Mouse (Mus musculus) sigmoid colon, adult 10 weeks (tissue): ENCODE results near the gene Pqbp1. TPM values are rescaled to one million over a fixed set of nuclear protein-coding genes. Genes with fewer than 3 reads are reported as not detected.

Experiments used
- polyA plus RNA-seq: library from polyadenylated mRNA; stranded (reverse); fragments of 350-450 nt; fragmentation: Illumina TruSeq; extraction: RNeasy Lipid Tissue Mini Kit (QIAGEN cat#74804); gene quantifications from one replicate; pipeline ENCODE4 v1.2.3, GENCODE M21; 2014; ENCODE audit warnings: low read depth, low replicate concordance

Pqbp1 gene
- 10.1 TPM for polyA plus RNA-seq

DNA sequence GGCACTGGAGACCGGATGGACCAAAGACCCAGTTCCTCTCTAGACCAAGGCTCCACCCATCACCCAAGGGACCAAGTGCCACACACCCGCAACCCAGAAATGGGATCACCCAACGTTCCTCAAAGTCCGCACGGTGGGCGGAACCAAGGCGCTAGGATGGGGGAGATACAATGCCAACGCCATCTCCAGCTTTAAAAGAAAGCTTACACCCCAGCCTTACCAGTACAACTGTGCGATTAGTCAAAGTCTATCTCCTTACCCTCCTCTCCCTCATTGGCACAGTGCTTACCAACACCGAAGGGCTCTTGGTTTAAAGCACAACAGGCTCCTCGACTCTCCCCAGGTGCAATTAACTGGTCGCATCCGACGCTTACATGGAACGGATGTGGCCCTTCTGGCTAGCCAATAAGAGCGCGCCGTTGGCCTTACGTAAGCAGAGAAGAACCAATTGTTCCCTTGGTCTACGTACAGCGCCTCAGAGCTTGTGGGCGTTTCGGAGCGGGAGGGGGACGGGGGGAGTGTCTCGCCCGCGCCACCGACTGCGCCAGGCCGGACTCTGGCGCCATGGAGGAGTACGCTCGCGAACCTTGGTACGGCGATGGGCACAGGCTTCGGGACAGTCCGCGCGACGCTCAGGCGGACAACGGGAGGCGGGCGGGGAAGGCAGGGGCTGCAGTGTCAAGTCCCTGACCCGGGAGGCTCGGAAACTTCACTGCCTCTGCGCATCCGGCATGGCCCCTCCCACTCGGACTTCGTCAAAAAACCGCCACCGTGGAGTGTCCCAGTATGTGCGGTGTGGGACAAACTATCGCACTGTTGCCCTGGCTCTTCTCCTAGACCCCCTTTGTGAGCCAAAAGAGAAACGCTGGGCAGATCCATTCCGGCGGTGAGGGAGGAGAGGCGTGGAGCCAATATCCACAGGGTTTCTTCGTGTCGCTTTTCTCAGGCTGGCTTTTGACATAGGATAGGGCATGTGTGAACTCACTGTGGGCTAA lies at the start of gene Pqbp1, which contains the start of gene Timm17b:
Gene Pqbp1, minus strand, starts transcription at position 390 of the 995 bp plus-strand sequence.
Gene Timm17b, plus strand, starts transcription at position 478 of the 995 bp plus-strand sequence.

DNA sequence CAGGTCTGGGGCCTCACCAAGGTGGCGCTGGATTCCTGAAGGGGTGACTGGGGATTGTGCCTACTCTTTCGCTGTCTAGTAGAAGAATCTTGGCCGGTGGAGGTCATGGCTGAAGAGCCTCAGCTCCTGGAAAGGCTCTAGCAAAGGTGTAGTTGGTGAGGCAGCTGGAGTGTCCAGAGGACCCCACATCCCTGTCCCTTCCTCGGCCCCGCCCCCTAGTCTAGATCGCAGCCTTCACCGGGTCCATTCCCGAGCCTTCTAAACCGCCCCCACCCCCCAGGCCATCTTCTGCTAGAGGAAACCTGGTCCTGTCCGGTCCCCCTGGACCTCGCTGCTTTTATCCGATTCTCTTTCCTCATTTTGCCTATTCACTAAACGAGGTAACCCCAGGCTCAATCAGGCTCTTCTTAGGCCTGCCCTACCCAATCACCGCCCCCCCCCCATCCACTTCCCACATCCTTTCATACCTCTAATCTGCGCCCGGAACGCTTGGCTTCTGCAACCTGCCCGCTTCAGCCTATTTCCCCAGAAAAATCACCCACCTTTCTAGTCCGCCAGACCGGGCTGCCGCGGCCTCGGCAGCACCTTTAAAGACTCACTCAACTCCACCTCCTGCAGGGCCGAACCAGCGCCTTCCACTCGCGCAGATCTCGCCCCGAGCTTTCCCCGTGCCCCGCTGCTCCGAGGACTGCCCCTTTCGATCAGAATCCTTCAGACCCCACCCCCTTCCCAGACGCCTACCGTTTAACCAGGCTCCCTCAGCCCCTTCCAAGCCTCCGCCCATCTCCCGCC lies 48.2 kb upstream of the Pqbp1 start, which contains the start of gene Hdac6:
Gene Hdac6, minus strand, starts transcription at position 782 of the 792 bp plus-strand sequence.

DNA sequence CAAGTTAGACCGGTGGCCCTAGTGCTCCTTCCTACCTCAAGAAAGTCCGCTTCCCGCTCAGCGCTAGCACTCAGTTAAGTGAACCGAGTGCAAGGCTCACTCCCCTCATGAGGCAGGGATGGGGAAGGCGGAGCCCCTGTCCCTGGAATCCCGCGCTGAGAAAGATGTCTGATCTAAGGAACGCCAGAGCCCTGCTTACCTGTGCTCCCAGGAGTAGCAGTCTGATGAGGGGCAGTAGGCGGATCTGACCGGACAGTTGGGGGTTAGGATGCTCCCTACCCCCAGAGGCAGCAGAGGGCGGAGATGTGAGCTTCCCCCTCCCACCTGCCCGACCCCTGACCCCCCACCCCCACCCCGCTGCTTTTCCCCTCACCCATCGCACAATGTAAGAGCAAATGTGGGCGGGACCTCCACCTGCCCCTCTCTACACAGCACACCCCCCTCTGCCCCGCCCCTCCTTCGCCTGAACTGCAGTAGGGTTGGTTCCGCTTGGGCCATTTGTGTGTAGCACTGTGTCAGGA lies 29.3 kb upstream of the Pqbp1 start, which contains the start of gene Eras:
Gene Eras, minus strand, starts transcription at position 338 of the 521 bp plus-strand sequence.

GRCm38 (mm10) chrX:7919601-7920383 lies 20.7 kb upstream of the Pqbp1 start, which contains the start of gene Pcsk1n:
TSS of gene Pcsk1n (plus strand) at chrX:7919822.

GRCm38 (mm10) chrX:7909242-7909641 lies 10.2 kb upstream of the Pqbp1 start, which contains the start of gene Gm10490:
TSS of gene Gm10490 (plus strand) at chrX:7909542.

GRCm38 (mm10) chrX:7907735-7908134 lies 8.7 kb upstream of the Pqbp1 start, which contains the start of gene Gm10491:
TSS of gene Gm10491 (minus strand) at chrX:7907835.

DNA sequence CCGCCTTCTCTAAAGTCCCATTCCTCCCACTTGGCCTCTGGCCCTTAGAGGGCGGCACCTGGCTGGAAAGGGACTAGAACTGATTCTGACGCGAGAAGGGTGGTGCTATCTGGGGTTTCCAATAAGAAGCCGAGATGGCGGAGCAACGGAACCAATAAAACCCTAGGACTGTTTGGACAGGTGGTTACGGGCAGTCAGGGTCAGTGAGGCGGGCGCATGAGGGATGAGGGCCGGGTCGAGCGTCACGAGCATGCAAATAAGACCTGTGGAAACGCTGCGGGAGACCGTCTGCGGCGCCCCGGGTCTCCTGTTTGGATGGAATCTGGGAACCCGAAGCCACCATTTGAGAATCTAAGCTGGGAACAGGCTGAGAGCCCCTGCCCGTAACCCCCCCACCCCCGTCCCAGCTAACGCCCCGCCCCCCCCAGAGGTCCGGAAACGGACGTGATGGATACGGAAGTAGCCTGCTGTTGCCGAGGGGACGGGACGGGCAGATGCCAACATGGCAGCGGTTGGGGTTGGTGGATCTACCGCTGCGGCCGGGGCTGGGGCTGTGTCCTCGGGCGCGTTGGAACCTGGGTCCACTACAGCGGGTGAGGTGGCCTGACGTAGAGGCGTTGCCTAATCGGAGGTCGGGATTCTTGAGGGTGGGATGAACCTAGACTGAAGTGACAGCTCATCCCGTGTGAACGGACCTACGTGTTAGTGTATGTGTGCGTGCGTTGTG lies 15.1 kb downstream of the Pqbp1 start, which contains the start of gene Slc35a2:
Gene Slc35a2, plus strand, starts transcription at position 188 of the 727 bp plus-strand sequence.

DNA sequence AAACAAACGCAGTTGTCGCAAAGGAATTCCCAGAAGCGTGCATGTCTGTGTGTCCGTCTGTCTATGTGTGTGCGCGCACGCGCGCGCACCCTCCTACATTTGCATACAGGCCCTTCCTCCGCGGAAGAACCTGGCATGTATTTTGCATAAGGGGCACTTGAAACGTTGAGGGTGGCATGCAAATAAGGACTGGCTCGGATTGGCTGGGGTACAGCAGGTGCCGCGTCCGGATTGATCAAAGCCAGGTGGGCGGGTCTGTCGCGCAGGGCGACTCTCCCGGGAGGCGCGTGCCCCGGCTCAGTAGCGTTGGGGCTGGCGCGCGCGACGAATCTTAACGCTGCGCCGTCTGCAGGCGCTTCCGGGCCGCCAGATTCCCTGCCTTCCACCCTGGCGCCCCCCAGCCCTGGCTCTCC lies 21.1 kb downstream of the Pqbp1 start, which contains the start of gene Pim2:
Gene Pim2, plus strand, starts transcription at position 256 of the 413 bp plus-strand sequence.

Other genes with a start within 250 kb of the Pqbp1 start
- gene Prickle3, start 242.0 kb downstream of the Pqbp1 start, polyA plus RNA-seq = 19.0 TPM
- gene Plp2, start 227.9 kb downstream of the Pqbp1 start, polyA plus RNA-seq = 187 TPM
- gene Magix, start 218.0 kb downstream of the Pqbp1 start, polyA plus RNA-seq = 0.60 TPM
- 42.6 TPM for gene Gpkow, start 202.1 kb downstream of the Pqbp1 start, polyA plus RNA-seq
- gene Wdr45, start 184.9 kb downstream of the Pqbp1 start, polyA plus RNA-seq = 7.7 TPM
- gene Gm45208, start 177.0 kb downstream of the Pqbp1 start, polyA plus RNA-seq = not detected
- 7.8 TPM for gene Praf2, start 170.8 kb downstream of the Pqbp1 start, polyA plus RNA-seq
- 4.5 TPM for gene Ccdc120, start 148.4 kb downstream of the Pqbp1 start, polyA plus RNA-seq
- gene Tfe3, start 136.7 kb downstream of the Pqbp1 start, polyA plus RNA-seq = 6.2 TPM
- gene Gripap1, start 109.5 kb downstream of the Pqbp1 start, polyA plus RNA-seq = 41.0 TPM
- 1.2 TPM for gene Kcnd1, start 77.0 kb downstream of the Pqbp1 start, polyA plus RNA-seq
- 50.9 TPM for gene Otud5, start 57.9 kb downstream of the Pqbp1 start, polyA plus RNA-seq
- gene Pim2, start 21.0 kb downstream of the Pqbp1 start, polyA plus RNA-seq = 5.5 TPM
- 40.1 TPM for gene Slc35a2, start 15.2 kb downstream of the Pqbp1 start, polyA plus RNA-seq
- 3.6 TPM for gene Timm17b, start 88 bp upstream of the Pqbp1 start, polyA plus RNA-seq
- not detected for gene Gm10491, start 8.6 kb upstream of the Pqbp1 start, polyA plus RNA-seq
- not detected for gene Gm10490, start 10.3 kb upstream of the Pqbp1 start, polyA plus RNA-seq
- not detected for gene Pcsk1n, start 20.6 kb upstream of the Pqbp1 start, polyA plus RNA-seq
- not detected for gene Eras, start 29.3 kb upstream of the Pqbp1 start, polyA plus RNA-seq
- gene Hdac6, start 48.6 kb upstream of the Pqbp1 start, polyA plus RNA-seq = 1.8 TPM
- not detected for gene Gata1, start 78.8 kb upstream of the Pqbp1 start, polyA plus RNA-seq
- gene Glod5, start 119.2 kb upstream of the Pqbp1 start, polyA plus RNA-seq = 176 TPM
- 6.6 TPM for gene Suv39h1, start 175.5 kb upstream of the Pqbp1 start, polyA plus RNA-seq
- gene Was, start 191.2 kb upstream of the Pqbp1 start, polyA plus RNA-seq = 0.47 TPM
- 96.1 TPM for gene Wdr13, start 233.6 kb upstream of the Pqbp1 start, polyA plus RNA-seq
- gene Rbm3, start 246.6 kb upstream of the Pqbp1 start, polyA plus RNA-seq = 597 TPM